Mouse (Mus musculus) A20 (cell line): ENCODE results near the gene Cgnl1.
A peak's percentile ranks its signal among the peaks of the same experiment; 100 is the strongest.

Source experiments
- DNase-seq: peaks from one replicate; pipeline ENCODE4 v3.0.0-alpha.2; 2011; ENCODE audit warnings: low read depth, low spot score

The Cgnl1 gene

DNA sequence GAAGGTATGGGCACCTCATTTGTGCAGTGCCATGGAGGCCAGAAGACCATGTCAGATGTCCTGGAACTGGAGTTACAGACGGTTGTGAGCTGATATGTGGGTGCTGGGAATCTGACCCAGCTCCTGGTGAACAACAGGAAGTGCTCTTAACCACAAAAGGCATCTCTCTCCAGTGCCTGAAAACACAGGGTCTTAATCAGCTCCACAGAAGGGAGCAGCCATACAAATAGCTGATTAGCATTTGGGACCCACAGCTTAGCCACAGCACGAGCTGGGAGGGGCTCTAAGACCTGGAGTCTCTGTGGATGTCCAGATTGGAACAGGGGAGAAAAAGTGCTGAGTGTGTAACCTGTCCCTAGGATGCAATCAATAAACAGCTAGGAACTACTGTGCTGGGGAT lies 4.5 kb downstream of the Cgnl1 start:
- DNase-seq, result no peak

DNA sequence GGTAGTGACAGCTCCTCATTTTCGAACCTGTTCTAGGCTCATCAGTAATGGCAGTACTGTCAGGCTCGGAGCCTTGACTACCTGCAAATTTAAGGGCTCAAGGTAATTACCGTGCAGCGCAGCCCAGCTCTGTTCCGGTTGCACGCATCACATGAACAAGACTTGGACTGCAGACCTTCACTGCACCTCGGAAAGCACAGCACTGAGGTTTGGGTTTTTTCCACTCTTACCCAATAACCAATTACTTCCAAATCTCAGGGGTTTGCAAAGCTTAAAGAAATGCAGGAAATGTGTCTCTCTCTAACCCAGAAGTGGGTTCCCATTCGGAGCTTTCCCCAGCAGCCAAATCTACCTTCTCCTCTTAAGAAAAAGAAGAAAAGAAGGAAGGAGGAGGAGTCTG lies 5.1 kb downstream of the Cgnl1 start:
- DNase-seq, result no peak

GRCm38 (mm10) chr9:71764551-71764950 lies 6.9 kb downstream of the Cgnl1 start:
- DNase-seq, result peak; percentile 76

- DNase-seq, result peak; percentile 29
Measured at GRCm38 (mm10) chr9:71763273-71763672, 8.1 kb downstream of the Cgnl1 start.

DNA sequence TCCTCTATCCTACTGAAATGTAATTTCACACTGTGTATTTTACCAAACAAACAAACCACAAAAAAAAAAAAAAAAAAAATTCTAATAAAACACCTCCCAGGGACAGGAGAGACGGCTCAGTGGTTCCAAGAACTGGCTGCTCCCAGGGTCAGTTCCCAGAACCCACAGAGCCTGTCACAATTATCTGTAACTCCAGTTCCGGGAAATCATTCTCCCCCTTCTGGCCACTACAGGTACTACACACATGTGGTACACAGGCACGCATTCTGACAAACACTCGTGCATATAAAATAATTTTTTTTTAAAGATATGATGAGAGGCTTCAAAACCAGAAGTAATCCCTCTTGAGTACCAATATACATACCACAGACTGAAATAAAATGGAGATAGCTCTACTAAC lies 9.7 kb downstream of the Cgnl1 start:
- no peak for DNase-seq

DNA sequence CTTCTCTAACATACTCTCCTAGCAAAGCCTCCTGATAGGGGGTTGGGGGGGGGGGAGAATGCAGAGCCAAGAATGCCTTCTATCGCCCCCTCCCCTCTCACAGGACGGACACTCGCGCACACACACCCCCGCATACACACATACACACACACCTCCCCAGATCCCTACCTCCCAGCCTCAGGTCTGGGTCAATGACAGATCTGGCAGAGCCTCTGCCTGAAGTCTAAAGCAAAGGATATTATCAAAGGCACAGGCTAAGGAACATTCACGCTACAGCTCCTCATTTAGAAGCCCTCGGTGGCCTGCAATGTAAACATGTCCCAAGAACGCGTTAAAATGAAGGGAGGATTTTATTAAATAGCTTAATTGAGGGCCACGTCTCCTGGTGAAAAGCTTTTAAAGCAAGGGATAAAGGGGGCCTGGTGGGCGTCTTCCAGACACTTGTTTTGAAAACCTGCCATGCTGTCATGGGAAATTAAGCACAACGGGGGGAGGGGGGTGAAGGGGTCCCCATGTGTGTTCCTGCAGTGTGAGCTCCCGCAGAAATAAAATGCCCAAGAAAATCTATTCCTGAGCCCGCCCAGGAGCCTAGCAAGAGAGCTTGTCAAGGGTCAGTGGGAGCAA lies 10.8 kb downstream of the Cgnl1 start:
- DNase-seq, result no peak

GRCm38 (mm10) chr9:71759893-71760292 lies 11.5 kb downstream of the Cgnl1 start:
- DNase-seq, result no peak

GRCm38 (mm10) chr9:71757386-71757785 lies 14.0 kb downstream of the Cgnl1 start:
- DNase-seq, result no peak

DNA sequence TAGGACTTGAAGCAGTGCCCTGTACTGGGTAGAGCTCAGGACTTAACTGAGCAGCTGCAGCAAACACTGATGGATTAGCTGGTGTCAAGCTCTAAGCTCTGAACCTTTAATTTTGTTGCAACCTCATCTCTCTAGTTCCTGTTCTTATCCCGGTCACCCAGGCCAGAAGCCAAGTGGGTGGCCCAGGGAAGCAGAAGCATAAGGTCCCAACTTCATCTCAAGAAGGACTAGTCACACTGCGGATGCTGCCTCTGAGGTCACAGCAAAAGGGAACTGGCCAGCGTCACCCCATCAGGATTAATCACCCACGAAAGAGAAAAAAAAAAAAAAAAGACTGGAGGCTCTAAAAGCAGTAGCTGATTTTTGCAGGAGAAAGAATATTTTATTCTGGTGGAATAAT lies 14.5 kb downstream of the Cgnl1 start:
- no peak for DNase-seq

GRCm38 (mm10) chr9:71753981-71754380 lies 17.4 kb downstream of the Cgnl1 start:
- no peak for DNase-seq

DNA sequence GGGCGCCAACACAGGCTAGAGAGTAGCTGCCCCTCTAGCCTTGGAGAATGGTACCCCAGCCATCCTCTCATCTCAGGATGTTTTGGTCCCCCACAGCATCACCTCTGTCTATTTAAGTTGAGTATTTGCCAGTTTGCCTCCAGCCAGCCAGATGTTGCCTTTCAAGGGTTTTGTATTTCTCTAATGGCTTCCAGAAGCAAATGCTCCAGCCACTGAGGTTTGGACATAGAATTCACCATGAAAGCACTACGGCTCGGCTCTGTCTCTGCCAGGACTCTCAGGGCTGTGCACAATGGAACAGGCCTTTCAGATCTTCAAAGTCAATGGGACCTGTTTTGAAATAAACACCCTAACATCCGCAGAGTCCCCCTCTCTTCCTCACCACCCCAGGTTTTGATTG lies 17.9 kb downstream of the Cgnl1 start:
- no peak for DNase-seq

- DNase-seq, result no peak
Measured at GRCm38 (mm10) chr9:71753117-71753516, 18.3 kb downstream of the Cgnl1 start.

- DNase-seq, result no peak
Measured at GRCm38 (mm10) chr9:71750015-71750672, 21.3 kb downstream of the Cgnl1 start.

- DNase-seq, result no peak
Measured at GRCm38 (mm10) chr9:71746405-71746804, 25.0 kb downstream of the Cgnl1 start.

DNA sequence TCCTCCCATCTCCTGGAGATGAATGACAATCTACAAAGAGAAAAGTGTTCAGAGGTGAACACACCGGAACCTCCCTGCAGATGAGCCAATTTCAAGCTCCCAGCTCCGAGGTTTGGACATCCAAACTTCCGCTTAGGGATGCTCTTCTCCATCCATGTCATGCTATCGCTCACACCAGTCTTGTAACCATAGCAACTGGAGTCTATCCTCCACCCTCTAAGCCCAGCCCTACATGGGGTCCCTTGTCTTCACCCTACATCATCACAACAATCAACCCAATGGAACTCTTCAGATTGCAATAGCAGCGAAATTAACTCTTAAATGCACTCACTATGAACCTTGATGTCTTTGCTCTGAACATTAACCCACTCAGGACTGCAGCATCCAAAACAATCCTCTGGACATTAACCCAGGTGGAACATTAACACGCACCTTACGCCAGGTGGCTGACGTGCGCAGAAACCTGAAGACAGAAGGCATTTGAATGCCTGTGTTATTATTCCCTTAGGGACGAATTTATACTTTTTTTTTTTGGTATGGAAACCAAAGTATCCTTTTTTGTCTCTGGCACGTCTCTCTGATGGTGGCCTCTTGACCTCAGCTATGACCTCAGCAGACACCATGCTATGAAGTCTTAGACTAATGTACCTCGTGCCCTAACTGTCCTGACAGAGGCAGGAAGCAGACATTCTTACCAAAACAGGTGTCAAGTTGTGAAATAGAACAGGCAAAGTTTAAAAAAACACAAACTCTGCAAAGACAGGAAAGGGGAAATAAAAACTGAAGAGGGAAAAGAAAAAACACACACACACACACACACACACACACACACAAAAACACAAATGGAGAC lies 33.1 kb downstream of the Cgnl1 start:
- DNase-seq, result no peak

DNA sequence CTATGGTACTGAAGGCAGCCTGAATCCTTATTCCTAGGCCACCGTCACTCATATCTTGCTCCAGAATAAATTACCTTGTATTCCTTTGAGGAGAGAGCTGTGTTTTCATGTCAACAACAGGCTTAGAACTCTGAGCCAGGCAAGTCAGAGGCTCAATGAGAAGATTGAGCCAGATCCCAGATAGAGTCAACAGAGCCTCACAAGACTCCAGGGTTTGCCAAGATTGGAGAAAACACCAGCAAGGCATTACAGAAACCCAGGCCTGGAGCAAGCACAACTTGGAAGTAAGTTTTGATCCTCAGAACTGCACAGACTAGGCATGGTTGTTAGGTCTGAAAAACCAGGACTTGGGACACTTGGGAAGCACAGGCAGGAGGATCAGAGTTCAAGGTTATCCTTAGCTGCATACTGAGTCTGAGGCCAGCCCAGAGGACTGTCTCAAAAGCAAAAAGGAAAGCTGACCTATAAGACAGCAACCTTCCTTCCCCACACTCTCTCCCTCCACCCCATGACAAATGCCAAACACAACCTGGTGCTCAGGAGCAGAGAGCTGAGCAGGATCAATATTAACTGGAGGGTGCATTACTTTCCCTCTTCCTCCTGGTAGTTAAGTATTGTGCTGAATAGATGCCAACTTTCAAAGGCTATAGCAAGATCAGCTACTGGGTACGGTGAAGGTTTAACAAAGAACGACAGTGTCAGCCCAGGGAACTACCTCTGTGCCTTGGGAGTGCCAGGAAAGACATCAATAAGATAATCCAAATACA lies 34.0 kb downstream of the Cgnl1 start:
- no peak for DNase-seq

GRCm38 (mm10) chr9:71735886-71736285 lies 35.5 kb downstream of the Cgnl1 start:
- DNase-seq, result no peak

DNA sequence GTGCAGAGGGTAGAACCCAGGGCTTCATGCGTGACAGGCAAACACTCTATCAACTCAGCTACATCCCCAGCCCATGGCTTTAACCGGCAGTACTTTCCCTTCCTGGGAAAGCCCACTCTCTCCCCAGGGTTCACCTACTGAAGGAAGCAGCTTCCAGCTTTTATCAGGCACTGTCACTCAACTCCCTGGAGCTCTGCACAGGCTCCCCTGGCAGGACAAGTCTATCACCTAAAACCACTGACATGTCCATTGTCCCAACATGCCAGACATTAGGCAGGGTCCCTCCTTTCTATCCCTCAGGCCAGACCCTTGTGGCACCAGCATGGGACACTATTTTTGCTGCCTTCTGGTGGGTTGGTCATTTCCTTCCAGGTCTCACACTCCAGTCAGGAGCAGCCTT lies 37.8 kb downstream of the Cgnl1 start:
- no peak for DNase-seq

- no peak for DNase-seq
Measured at GRCm38 (mm10) chr9:71728822-71729311, 42.5 kb downstream of the Cgnl1 start.

DNA sequence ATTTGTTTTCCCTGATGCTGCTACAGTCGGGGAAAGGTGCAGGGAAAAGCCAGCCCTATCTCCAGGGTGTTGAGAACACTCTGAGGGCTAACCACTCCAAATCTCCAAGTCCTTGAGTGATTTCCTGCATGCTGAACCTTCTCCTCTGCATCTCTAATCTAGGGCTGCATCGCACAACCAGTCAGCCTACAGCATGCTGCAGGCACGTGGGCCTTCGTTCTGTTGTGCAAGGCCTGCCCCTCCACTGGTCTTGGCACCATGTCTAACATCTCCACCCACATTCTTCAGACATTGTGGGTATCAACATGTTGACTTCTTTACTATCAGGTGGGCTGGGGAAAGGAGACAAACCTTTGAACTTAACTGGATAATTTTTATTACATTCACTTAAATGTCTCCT lies 44.2 kb downstream of the Cgnl1 start:
- no peak for DNase-seq

DNA sequence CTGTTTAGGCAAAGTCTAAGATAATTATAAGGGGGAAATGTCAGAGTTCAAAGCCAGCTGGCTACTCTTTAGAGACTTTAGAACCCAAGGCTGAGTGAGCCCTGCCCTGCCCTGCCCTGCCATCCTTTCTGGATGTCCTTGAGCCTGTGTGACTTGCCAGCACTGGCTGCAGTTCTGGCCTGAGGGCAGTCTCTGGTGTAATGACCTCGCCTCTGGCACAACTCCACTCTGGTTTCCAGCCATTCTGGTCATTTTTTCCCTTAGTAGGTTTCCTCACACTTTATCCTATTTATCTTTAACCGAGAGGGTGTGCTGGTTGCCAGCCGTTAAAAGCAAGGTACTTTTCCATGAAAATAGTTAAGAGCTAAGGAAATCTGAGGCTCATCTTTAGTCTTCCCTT lies 45.3 kb downstream of the Cgnl1 start:
- no peak for DNase-seq

DNA sequence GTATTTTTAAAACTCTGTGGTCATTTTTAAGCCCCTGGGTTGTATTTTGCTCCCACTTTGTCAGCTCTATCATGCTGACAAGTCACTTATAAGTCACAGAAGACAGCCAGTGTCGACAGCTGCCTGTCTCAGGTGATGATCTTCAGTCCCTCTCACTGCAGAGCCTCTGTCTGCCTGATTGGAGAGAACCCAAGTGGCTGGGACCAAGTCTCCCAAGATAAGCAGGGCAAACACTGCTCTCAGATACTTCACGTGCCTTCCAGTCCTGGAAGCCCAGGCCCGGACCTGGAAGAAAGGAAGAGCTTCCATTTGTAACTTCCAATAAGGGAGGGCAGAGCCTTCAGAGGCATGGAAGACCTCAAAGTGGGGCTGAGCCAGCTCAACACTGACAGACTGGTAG lies 49.0 kb downstream of the Cgnl1 start:
- DNase-seq, result no peak
